Mouse (Mus musculus) ZHBTc4 (cell line): Measurements from ENCODE around the gene Efhd1.

Experiments
- DNase-seq: peaks from one replicate; pipeline ENCODE4 v3.0.0-alpha.2; 2011; ENCODE audit warnings: low read depth, low spot score

Gene Efhd1

DNA sequence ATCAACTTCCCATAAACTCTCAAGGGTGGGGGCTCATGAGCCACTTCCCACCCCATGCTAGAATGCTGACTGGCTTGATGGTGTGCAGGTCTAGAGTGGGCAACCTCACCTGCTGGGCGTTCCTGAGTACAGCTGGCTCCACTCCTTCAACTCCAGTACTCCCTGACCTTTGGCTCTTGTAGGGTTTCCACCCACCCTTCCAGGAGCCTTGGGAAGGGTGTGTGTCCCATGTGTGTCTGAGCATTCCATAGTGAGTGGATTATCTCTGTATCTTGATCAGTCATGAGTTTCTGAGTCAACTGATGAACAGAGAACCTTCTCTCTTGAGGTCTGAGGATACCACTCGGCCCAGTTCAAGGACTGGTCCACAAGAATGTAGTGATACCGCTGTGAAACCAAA is 44.8 kb downstream of the Efhd1 start:
- peak; percentile 35 for DNase-seq

DNA sequence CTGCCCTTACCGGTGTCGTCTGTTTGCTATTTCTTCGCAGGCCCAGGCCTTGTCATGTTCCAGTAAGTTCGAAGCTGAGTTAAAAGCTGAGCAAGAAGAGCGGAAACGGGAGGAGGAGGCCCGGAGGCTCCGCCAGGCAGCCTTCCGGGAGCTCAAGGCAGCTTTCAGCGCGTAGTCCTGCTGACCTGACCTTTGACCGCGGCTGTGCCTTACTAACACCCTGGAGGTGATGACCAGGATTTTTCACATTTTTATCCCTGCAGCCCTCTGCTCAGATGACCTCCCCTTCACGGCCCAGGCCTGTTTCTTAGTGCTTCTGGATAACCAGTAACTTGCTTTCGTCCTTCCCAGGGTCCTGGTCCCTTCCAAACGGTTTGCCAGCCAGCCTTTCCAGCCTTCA is 45.5 kb downstream of the Efhd1 start:
- DNase-seq = peak; percentile 38

DNA sequence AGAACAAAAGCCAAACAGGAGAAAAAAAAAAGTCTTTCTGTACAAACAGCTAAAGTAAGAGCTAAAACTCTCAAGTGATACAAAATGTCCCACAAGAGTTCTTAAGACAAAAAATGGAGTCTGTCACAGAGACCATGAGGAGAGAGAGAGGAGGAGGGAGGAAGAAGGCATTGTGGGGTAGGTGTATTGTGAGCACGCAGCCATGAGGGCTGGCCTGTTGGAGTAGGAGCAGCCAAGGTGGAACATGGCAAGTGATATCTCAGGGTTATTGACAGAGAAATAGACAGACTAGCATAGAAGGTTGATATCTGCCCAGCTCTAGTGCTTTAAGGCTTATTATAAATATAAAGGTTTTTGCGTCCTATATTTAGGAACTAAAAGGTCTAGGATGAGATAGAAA is 48.5 kb downstream of the Efhd1 start:
- no peak for DNase-seq

DNA sequence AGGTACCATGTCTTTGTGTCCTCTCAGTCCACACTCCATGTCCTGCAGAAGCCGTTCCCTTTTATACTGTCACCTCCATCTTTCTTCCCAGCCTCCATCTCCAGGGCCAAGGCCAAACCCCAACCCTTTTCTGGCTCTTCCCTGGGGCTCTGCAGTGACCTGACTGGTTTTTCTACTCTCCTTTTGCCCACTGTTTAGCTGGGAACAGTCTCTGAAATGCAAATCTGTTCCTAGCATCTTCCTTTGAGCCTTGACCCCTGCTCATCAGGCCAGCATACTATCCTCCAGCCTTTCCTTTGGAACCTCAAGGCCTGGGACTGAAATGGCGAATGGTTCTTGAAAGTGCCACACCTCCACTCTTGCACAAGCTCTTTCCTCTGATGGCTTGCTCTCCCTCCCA is 49.0 kb downstream of the Efhd1 start:
- DNase-seq = no peak

DNA sequence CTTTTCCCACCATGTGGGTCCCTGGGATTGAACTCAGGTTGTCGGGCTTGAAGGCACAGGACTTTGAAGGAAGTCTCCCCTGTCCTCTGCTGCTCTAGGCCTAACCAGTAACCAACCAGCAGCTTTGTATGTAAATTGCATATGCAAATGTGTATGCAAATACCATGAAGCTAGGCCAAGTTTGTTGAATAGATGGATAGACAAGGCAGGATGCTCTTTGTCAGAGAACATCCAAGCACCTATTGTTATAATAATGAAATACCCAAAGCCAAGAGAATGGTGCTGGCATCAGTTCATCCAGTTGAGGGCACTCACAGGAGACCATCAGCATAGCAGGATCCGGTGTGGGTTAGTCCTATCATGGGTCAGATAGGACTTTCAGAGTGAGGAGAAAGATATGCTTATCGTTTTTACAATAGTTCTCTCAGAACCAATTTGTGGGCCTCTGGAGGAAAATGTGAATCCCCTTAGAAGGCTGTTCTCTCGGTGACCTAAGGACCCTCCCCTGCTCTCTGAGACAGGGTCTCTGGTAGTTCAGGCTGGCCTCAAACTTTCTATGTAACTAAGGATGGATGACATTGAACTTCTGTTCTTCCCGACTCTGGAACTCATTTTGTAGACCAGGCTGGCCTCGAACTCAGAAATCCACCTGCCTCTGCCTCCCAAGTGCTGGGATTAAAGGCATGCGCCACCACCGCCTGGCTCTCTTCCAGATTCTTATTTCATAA is 49.8 kb downstream of the Efhd1 start:
- DNase-seq = peak; percentile 77

- DNase-seq = no peak
These were observed 51.3 kb downstream of the Efhd1 start for GRCm38 (mm10) chr1:87315431-87315830.

DNA sequence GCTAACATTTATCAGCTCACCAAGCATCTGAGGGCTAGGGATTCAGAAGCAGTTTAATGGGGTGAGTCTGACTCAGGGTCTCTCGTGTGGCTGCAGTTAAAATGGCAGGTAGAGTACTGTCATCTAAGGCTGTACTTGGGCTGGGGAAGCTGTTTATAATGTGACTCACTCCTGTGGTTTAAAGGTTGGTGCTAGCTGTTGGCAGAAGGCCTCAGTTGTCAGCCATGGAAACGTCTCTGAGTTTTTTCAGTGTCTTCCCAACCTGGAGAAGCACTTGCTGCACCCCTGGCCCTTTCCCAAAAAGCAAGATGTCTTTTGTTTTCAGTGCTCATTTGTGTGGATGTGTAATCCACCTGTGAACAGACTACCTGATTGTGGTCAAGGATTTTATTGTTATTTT is 51.7 kb downstream of the Efhd1 start:
- DNase-seq = no peak

DNA sequence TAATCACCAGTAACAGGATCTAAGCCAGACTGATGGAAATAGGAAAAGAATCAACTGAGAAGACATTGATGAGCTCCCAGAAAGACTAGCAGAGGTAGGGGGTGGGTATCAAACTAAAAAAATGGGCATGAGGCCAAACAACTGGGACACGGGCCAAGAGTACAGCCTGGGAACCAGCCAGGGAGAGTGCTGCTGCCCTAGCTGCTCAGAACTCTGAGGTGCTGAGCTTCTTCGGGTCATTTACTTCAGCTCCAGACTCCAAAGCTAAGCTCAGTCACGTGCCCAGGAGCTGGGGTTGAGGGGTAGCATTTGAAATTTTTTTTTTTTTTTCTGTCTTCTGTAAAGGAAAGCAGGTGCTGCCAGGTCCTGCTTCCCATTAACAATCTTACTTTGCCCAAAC is 52.5 kb downstream of the Efhd1 start:
- DNase-seq = no peak

DNA sequence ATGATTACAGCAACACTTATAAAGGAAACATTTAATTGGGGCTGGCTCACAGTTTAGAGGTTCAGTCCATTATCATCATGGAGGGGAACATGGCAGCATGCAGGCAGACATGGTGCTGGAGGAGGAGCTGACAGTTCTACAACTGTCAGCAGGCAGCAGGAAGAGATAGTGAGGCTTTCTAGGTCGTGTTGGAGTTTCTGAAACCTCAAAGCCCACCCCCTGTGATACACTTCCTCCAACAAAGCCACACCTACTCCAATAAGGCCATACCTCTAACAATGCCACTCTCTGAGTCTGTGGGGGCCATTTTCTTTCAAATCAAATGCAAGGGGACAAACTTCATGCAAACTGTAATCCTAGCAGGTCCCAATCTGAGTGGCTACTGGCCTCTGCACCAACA is 56.9 kb downstream of the Efhd1 start:
- DNase-seq = no peak

GRCm38 (mm10) chr1:87322778-87323177 is 58.6 kb downstream of the Efhd1 start:
- no peak for DNase-seq

- DNase-seq = no peak
These were observed 60.5 kb downstream of the Efhd1 start for GRCm38 (mm10) chr1:87324649-87325048.

DNA sequence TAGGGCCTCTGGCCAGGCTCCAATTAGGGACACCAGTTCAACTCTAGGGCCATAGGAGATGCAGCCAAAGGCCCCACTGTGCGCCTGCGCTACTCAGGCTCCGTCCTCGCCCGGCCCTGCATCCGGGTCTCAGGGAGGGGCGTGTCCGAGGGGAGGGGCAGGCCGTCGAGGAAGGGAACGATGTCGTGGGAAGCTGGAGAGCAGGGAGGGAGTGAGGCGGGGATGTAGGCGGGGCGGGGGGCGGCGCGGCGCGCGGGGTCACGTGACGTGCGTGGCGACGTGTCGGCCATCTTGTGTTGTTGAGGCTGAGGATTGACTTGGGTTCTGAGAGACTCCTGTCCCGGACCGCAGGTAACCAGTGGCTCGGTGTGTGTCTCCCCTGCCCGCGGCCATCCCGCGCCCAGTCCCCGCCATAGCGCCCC is 62.6 kb downstream of the Efhd1 start, which contains the start of gene Gigyf2:
Gigyf2 (plus strand) TSS at position 257 of the 422 bp plus-strand sequence.
- peak; percentile 99 for DNase-seq

GRCm38 (mm10) chr1:87327165-87327861 is 63.1 kb downstream of the Efhd1 start:
- peak; percentile 60 for DNase-seq

- DNase-seq = peak; percentile 32
These were observed 67.6 kb downstream of the Efhd1 start for GRCm38 (mm10) chr1:87331774-87332173.

GRCm38 (mm10) chr1:87350576-87350975 is 86.4 kb downstream of the Efhd1 start:
- no peak for DNase-seq

- no peak for DNase-seq
These were observed 96.1 kb downstream of the Efhd1 start for GRCm38 (mm10) chr1:87360276-87360675.
